Mouse (Mus musculus): ENCODE data around the gene Sp8. TPM values are rescaled to one million over a fixed set of nuclear protein-coding genes. Genes with fewer than 3 reads are reported as not detected.
A peak's percentile ranks its signal among the peaks of the same experiment; 100 is the strongest.

The Sp8 gene
- polyA plus RNA-seq (2015; fragmentation: Nextera tagmentation; extraction: Ambion mirVana), result not detected in 2 replicates

DNA sequence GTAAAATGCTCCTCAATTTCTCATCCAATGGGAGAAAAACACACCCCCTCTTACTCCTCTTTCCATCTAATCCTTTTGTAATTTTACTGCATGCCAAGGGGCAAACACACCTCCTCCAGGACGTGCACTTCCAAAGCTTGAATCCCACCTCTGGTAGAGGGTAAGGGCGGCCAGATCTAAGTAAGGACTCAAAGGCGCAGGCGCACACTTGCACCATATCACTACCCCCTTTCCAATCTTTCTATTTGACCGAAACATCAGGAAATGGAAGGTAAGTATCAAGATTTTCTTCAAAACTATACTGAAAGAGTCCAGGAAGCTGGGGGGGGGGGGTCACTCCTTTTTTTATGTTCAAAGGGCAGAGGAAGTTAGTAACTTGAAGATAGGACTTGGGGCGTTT lies at the start of gene Sp8:
Sp8 (plus strand) TSS at position 109 of the 400 bp plus-strand sequence.
- 3% methylated on average over 6 of the region's 6 CpGs for WGBS
- no peak within 1 kb of the TSS; the same call in 1 of the 2 replicates for H3K9ac ChIP-seq (ENCODE audit: low read depth, low read length)
- no peaks in the 10 kb centered on the region for H3K9me3 ChIP-seq (ENCODE audit: control insufficient read depth, low read length)
- no peak for ATAC-seq
- peaks cover 10% of the 10 kb centered on the region for H3K4me1 ChIP-seq (ENCODE audit: control insufficient read depth, insufficient read depth, low read length)
- H3K36me3 ChIP-seq (ENCODE audit: control insufficient read depth, insufficient read depth, low read length), result no peaks in the 10 kb centered on the region
- peak within 1 kb of the TSS; percentile 91 for H3K4me2 ChIP-seq (ENCODE audit: low read depth, low read length)
- no peak within 1 kb of the TSS for H3K27ac ChIP-seq (ENCODE audit: low read length)
- H3K27me3 ChIP-seq (replicated peaks; ENCODE audit: control insufficient read depth, insufficient read depth, low read length), result peaks cover 69% of the 10 kb centered on the region
- peak within 1 kb of the TSS; percentile 49 for H3K4me3 ChIP-seq (ENCODE audit: low read length)

DNA sequence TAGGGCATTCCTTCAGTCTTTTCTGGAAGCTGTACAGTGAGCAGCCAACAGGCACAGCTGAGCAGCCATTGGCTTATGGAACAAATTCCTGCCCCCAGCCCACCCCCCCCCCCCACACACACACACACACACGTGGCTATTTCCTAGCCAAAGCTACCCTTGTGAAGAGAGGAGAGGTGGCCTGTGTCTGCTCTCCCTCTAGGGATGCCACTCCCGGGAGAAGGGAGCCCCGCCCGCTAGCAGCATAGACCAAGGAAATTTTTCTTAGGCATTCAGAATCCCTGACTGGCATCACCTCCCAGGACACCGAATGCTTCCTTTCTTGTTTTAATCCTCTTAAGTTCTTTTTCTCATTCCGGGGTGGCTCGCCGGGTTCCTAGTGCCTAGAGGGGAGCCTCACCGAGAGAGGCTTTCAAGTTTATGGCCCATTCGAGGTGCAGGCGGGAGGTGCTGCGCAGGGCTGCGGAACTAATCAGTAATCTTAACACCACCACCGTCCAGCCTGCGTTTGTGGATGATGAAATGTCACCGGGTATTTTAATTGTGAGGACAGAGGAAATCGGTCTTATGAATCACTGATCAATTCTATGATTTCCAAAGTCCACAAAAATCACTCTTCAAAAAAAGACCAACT lies 34.7 kb upstream of the Sp8 start:
- no peak overlapping the region for H3K4me3 ChIP-seq (ENCODE audit: low read length)
- H3K27me3 ChIP-seq (replicated peaks; ENCODE audit: control insufficient read depth, insufficient read depth, low read length), result no peaks in the 10 kb centered on the region
- no peak overlapping the region for H3K27ac ChIP-seq (ENCODE audit: low read length)
- H3K36me3 ChIP-seq (ENCODE audit: control insufficient read depth, insufficient read depth, low read length), result no peaks in the 10 kb centered on the region
- H3K4me2 ChIP-seq (ENCODE audit: low read depth, low read length), result peak overlapping the region; percentile 30; the same call in 1 of the 2 replicates
- 4% methylated on average over 17 of the region's 17 CpGs for WGBS
- no peaks in the 10 kb centered on the region for H3K9me3 ChIP-seq (ENCODE audit: control insufficient read depth, low read length)
- H3K9ac ChIP-seq (ENCODE audit: low read depth, low read length), result no peak overlapping the region
- H3K4me1 ChIP-seq (ENCODE audit: control insufficient read depth, insufficient read depth, low read length), result no peaks in the 10 kb centered on the region
- peak; percentile 38; the same call in 1 of the 2 replicates for ATAC-seq

DNA sequence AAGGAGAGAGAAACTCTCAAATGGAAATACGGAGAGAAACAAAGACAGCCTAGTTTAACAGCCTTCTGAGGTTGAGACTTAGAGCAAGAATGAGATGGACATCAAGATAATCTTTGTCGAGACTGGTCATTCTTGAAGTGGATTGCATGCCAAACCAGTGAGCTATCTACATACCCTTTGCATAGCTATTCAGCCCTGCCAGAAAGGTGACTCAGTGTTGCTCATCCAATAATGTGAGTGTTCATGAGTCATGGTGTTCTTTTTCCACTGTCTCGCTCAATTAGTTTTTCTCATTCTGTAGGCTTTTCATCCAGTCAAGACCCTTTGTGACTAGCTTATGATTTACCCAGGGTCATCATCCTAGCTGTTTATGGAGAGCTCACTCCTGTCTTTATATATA lies 31.6 kb upstream of the Sp8 start:
- Histone ChIP-seq H3K36me3 (ENCODE audit: control insufficient read depth, insufficient read depth, low read length) (no peaks in the 10 kb centered on the region), H3K9me3 (ENCODE audit: control insufficient read depth, low read length) (no peaks in the 10 kb centered on the region), H3K4me2 (ENCODE audit: low read depth, low read length) (no peak overlapping the region), H3K4me1 (ENCODE audit: control insufficient read depth, insufficient read depth, low read length) (no peaks in the 10 kb centered on the region), H3K27me3 (replicated peaks; ENCODE audit: control insufficient read depth, insufficient read depth, low read length) (no peaks in the 10 kb centered on the region), H3K27ac (ENCODE audit: low read length) (no peak overlapping the region), H3K4me3 (ENCODE audit: low read length) (no peak overlapping the region), H3K9ac (ENCODE audit: low read depth, low read length) (no peak overlapping the region)
- ATAC-seq, result no peak
- WGBS, result 82% methylated on average over 3 of the region's 3 CpGs

DNA sequence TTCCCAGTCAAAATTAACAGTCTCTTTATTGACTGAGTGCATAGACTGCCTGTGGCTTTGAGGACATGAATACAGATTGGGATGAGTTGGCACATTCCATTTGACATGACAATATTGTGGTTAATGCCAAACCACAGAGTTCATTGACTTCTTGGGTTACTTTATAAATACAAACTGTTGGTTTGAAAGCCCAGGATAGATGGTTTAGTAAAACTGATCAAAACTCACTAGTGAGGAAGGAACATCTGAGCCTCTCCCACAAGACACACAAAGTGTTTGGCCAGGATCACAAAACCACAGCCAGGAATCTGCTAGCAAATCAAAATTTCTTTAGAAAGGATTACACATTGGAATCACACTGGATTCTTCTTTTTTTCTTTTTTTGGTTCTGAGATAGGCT lies 30.0 kb upstream of the Sp8 start:
- H3K9me3 ChIP-seq (ENCODE audit: control insufficient read depth, low read length), result no peaks in the 10 kb centered on the region
- no peak overlapping the region for H3K9ac ChIP-seq (ENCODE audit: low read depth, low read length)
- H3K4me2 ChIP-seq (ENCODE audit: low read depth, low read length), result no peak overlapping the region
- no peak overlapping the region for H3K4me3 ChIP-seq (ENCODE audit: low read length)
- no peak for ATAC-seq
- no peak overlapping the region for H3K27ac ChIP-seq (ENCODE audit: low read length)
- no peaks in the 10 kb centered on the region for H3K4me1 ChIP-seq (ENCODE audit: control insufficient read depth, insufficient read depth, low read length)
- H3K36me3 ChIP-seq (ENCODE audit: control insufficient read depth, insufficient read depth, low read length), result no peaks in the 10 kb centered on the region
- no peaks in the 10 kb centered on the region for H3K27me3 ChIP-seq (replicated peaks; ENCODE audit: control insufficient read depth, insufficient read depth, low read length)

DNA sequence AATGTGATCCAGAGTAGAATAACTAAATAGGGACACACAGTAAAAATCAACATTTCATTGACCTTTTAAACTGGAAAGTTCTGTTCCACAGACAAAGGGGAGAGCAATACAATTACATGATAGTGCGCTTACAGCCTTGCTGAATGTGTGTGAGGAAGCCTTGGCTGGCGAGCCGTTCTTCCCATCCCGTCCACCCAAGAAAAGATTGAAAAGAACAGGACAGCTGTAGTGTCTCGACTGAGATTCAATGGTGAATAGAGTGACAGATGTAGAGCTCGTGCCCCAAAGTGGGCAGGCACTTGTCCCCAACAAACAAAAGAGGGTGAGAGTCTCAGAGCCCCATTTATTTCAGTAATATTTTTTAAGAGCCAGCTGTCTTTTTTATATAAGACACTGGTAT lies 16.2 kb upstream of the Sp8 start:
- Histone ChIP-seq H3K9me3 (ENCODE audit: control insufficient read depth, low read length) (no peaks in the 10 kb centered on the region), H3K4me1 (ENCODE audit: control insufficient read depth, insufficient read depth, low read length) (no peaks in the 10 kb centered on the region), H3K36me3 (ENCODE audit: control insufficient read depth, insufficient read depth, low read length) (no peaks in the 10 kb centered on the region), H3K4me3 (ENCODE audit: low read length) (no peak overlapping the region), H3K27ac (ENCODE audit: low read length) (no peak overlapping the region), H3K27me3 (replicated peaks; ENCODE audit: control insufficient read depth, insufficient read depth, low read length) (no peaks in the 10 kb centered on the region; the same call in 1 of the 2 replicates), H3K9ac (ENCODE audit: low read depth, low read length) (no peak overlapping the region), H3K4me2 (ENCODE audit: low read depth, low read length) (no peak overlapping the region)
- WGBS, result 84% methylated on average over 6 of the region's 6 CpGs
- ATAC-seq, result no peak

DNA sequence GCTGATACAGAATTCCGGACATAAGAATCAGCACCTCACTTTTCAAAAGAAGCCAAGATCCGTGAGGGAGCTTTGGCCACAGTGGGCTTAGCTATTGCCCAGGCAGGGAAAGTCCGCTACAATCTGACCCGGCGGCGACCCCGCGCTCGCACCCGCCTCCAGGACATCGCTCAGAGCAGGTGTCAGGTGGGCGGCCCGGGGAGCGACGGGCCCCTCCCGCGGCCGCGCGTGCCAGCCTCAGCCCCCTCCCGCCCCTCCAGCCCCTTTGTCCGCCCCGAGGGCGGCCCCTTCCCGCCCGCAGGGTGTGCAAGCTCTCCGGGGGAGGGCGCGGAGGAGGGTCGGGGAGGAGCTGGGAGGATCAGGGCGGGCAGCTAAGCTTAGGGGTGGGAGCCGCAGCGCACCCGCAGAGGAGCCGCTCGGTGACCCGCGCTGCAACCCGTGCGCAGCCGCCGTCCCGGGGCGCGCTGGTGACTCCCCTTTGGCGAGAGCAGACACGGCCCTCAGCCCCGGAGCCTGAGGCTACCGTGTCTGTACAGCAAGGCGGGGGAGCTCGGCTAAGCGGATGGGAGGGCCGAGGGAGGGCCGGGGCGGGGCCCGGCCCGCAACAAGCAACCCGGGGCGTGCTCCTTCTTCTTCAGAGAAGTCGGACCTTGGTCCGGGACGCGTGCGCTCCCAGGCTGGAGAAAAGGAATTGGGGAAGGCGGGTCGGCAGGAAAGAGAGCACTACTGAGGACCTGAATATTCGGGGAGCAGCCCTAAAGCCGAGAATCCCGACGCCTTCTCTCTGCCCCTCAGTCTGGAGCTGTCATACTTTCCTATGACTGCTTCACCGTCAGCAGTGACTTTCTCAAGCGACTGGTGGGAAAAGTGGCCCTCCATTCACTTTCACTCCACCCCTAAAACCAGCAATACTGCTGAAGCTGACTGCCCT lies 9.5 kb upstream of the Sp8 start:
- no peaks in the 10 kb centered on the region for H3K36me3 ChIP-seq (ENCODE audit: control insufficient read depth, insufficient read depth, low read length)
- H3K9ac ChIP-seq (ENCODE audit: low read depth, low read length), result peak overlapping the region; percentile 48; the same call in 1 of the 2 replicates
- peaks cover 43% of the 10 kb centered on the region for H3K27me3 ChIP-seq (replicated peaks; ENCODE audit: control insufficient read depth, insufficient read depth, low read length)
- ATAC-seq, result peak; percentile 93
- peaks cover 9% of the 10 kb centered on the region; the same call in 1 of the 2 replicates for H3K4me1 ChIP-seq (ENCODE audit: control insufficient read depth, insufficient read depth, low read length)
- H3K27ac ChIP-seq (ENCODE audit: low read length), result no peak overlapping the region
- peak overlapping the region; percentile 92 for H3K4me2 ChIP-seq (ENCODE audit: low read depth, low read length)
- no peaks in the 10 kb centered on the region for H3K9me3 ChIP-seq (ENCODE audit: control insufficient read depth, low read length)
- peak overlapping the region; percentile 58 for H3K4me3 ChIP-seq (ENCODE audit: low read length)
- WGBS, result under 1% methylated on average over 70 of the region's 72 CpGs

DNA sequence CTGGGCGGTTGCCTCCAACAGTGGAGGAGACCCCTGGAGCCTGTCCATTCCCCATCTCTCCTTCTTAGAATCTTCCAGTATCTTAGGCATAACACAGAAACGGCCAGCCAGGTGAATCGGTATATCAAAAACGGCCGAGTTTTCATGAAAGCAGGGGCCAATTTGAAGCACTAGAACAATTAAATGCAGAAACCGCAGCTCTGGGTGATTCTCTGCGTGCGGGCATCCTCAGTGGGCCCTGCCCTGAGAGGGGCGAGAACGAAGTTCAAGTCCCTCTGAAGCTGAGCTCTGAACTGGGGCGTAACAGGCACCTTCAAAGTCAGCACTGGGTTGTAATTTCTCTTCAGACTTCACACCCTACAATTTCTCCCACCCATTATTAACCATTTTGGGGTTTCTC lies 8.8 kb upstream of the Sp8 start:
- Histone ChIP-seq H3K27me3 (replicated peaks; ENCODE audit: control insufficient read depth, insufficient read depth, low read length) (peaks cover 43% of the 10 kb centered on the region), H3K4me3 (ENCODE audit: low read length) (peak overlapping the region; percentile 58; the same call in 1 of the 2 replicates), H3K4me1 (ENCODE audit: control insufficient read depth, insufficient read depth, low read length) (peaks cover 9% of the 10 kb centered on the region; the same call in 1 of the 2 replicates), H3K9ac (ENCODE audit: low read depth, low read length) (no peak overlapping the region), H3K4me2 (ENCODE audit: low read depth, low read length) (peak overlapping the region; percentile 92), H3K9me3 (ENCODE audit: control insufficient read depth, low read length) (no peaks in the 10 kb centered on the region), H3K36me3 (ENCODE audit: control insufficient read depth, insufficient read depth, low read length) (no peaks in the 10 kb centered on the region), H3K27ac (ENCODE audit: low read length) (no peak overlapping the region)
- WGBS, result 2% methylated on average over 11 of the region's 11 CpGs
- ATAC-seq, result no peak

DNA sequence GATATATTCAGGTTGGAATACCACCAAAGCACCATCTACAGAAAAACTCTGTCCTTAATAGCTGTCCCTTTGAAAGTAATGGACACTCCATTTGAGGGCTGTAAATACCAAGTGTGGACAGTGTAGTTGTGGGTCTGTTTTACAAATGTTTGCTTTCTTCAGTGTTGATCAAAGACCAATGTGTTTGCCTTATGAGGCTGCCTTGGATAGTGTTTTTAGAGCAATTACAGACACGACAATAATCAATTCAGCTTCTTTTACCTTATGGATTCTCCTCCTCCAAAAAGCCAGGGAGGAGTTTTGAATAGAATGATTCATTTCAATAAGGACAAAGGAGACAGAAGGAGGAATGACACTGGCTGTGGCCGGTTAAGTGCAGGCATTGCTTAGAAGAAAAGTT lies 7.9 kb upstream of the Sp8 start:
- no peak overlapping the region for H3K27ac ChIP-seq (ENCODE audit: low read length)
- peaks cover 52% of the 10 kb centered on the region for H3K27me3 ChIP-seq (replicated peaks; ENCODE audit: control insufficient read depth, insufficient read depth, low read length)
- no peak overlapping the region for H3K4me3 ChIP-seq (ENCODE audit: low read length)
- H3K9me3 ChIP-seq (ENCODE audit: control insufficient read depth, low read length), result no peaks in the 10 kb centered on the region
- no peaks in the 10 kb centered on the region for H3K36me3 ChIP-seq (ENCODE audit: control insufficient read depth, insufficient read depth, low read length)
- H3K4me2 ChIP-seq (ENCODE audit: low read depth, low read length), result no peak overlapping the region
- H3K9ac ChIP-seq (ENCODE audit: low read depth, low read length), result no peak overlapping the region
- H3K4me1 ChIP-seq (ENCODE audit: control insufficient read depth, insufficient read depth, low read length), result peaks cover 9% of the 10 kb centered on the region; the same call in 1 of the 2 replicates
- ATAC-seq, result no peak
- WGBS, result 3% methylated on average over 2 of the region's 2 CpGs

DNA sequence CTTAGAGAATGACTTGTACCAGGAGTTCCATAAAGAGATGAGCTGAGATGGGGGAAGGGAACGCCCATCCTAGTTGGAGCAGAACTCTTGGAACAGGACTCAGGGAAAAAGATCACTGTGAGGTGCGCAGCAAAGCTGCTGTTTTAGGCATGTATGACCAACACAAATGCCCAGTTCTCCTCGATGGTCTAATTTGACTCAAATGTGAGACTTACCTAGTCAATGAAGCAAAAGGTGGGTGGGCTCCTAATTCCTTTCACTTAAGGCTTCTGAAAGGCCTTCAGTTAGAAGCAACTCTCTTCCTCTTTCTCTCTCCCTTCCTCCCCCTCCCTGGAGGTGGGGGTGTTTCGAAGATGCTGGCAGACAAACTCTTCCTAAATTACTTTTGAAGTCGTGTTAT lies 6.7 kb upstream of the Sp8 start:
- ATAC-seq, result no peak
- WGBS, result 9% methylated on average over 5 of the region's 5 CpGs
- peaks cover 9% of the 10 kb centered on the region; the same call in 1 of the 2 replicates for H3K4me1 ChIP-seq (ENCODE audit: control insufficient read depth, insufficient read depth, low read length)
- no peaks in the 10 kb centered on the region for H3K36me3 ChIP-seq (ENCODE audit: control insufficient read depth, insufficient read depth, low read length)
- H3K9me3 ChIP-seq (ENCODE audit: control insufficient read depth, low read length), result no peaks in the 10 kb centered on the region
- H3K27me3 ChIP-seq (replicated peaks; ENCODE audit: control insufficient read depth, insufficient read depth, low read length), result peaks cover 63% of the 10 kb centered on the region
- no peak overlapping the region for H3K4me3 ChIP-seq (ENCODE audit: low read length)
- no peak overlapping the region for H3K4me2 ChIP-seq (ENCODE audit: low read depth, low read length)
- no peak overlapping the region for H3K9ac ChIP-seq (ENCODE audit: low read depth, low read length)
- no peak overlapping the region for H3K27ac ChIP-seq (ENCODE audit: low read length)
